Mouse (Mus musculus): ENCODE results near the gene Slc4a8.

The Slc4a8 gene

DNA sequence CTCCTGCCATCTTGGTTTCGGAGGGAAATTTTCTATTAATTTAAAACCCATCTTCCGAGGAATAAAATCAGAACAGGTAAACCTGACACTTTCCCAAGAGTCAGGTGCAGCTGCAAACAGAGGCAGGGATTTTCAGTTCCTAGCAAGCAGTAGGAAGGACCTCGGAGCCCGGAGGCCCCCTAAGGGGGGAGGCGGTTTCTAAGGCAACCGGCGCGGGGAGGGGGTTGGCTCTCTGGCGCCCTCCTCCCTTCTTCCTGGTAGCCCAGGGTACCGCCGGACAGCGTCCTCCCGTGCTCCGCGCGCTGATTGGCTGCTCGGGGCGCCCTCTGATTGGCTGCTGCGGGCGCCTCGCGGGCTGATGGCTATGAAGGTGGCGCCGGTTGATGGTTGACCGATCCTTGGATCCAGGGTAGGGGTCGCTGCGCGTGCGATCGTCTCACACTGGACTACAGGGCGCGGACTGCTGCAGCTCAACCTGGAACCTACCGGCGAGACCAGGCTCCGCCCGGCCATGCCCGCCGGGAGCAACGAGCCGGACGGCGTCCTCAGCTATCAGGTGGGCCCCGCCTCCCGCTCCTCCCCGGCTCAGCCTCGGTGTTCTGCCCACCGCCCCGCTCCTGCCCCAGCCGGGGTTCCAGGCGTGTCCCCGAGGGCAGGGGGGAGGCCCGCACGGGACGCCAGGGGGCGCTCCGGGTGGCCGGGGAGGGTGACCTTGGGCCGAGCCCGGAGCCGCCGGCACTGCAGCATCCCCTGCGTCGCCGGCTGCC is at the start of gene Slc4a8:
Slc4a8 (plus strand) TSS at position 329 of the 767 bp plus-strand sequence.
- peak; percentile 94 for DNase-seq

DNA sequence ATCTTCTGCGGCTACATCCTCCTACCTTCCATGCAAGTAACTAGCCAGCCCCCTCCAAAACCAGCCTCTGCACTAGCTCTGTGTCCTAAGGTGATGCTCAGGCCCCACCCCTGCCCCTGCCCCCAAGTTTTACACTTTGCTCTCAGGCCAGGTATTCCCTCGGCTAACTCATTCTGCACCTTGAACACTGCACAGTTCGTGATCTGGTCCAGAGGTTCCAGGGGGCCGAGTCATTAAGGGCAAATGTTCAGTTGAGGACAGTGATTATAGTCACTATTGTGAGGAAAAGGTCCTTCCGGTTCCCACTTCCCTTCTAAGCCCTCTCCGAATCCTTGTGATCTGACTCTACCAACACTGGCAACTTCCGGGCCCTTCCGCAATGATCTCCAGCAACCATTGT is 47.1 kb upstream of the Slc4a8 start:
- no peak for DNase-seq

DNA sequence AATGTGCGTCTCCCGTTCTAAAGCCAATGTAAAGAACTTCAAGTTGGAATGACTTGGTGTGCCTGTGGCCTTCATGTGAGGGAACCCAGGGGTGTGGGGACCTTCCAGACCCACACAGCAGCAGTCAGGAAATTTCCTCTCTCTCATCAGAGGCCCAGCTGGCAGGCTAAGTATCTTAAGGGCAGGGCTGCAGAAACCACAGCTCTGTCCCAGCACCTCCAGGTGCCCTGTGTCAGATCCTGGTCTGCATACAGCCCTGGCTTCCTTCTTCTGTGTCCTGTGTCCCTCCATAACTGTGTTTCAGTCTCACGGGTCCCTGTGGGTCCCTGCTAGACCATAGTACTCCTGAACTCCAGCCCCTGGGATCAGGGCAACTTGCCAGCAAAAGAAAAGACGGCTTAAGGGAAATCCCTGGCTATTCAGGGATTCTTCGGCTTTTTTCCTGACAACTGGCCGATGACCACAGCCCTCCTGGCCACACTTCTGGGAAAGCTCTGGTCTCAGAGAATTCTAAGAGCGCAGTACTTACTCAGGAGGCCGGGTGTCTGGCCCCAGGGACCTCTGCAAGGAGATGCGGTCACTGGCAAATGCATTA is 46.1 kb upstream of the Slc4a8 start:
- DNase-seq: peak; percentile 55

DNA sequence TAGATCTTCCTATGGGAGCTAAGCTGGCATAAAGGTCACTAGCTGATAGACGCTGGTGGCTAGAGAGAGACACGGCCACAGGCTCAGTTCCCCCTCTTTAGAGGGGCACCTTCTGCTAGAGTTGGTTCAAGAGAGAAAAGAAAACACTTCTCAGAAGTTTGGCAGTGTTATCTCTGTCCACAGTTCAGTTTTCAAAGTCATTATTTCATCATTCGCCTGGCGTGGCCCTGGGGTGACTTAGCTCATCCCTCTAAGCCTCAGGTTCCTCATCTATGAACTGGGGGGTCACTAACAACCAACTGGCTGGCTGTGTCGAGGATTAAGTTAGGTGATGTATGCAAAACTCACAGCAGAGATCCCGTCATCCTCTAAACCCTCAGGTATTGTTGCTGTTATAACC is 43.6 kb upstream of the Slc4a8 start:
- no peak for DNase-seq

DNA sequence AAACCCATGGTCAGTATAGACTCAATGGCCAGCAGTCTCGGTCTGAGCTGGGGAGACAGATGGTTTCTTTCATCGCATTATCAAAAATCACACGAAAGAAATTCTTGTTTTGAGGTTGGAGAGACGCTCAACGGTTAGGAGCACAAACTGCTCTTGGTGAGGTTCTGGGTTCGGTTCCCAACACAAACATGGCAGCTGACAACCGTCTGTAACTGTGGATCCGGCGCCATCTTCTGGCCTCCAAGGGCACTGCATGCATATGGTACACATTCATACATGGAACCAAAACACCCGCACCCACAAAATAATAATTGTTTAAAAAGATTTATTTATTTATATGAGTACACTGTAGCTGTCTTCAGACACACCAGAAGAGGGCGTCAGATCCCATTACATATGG is 43.0 kb upstream of the Slc4a8 start:
- DNase-seq: no peak

DNA sequence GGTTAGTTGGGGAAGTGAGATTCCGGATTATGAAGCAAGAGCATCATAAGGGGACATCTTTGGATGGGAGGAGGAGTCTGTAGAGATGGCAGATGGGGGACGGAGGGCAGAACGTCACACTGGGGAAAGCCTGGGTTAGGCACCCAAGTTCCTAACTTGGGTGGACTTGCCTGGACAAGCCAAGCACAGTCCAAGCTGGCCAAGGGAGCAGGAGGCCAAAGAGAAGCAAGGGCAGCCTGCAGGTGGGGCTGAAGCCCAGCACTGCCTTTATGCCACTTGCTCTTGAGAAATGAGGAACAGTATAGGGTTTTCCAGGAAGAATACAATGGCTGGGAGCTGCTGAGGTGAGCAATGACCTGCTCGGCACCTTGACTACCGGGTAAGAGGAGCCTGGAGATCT is 42.3 kb upstream of the Slc4a8 start:
- DNase-seq: no peak

DNA sequence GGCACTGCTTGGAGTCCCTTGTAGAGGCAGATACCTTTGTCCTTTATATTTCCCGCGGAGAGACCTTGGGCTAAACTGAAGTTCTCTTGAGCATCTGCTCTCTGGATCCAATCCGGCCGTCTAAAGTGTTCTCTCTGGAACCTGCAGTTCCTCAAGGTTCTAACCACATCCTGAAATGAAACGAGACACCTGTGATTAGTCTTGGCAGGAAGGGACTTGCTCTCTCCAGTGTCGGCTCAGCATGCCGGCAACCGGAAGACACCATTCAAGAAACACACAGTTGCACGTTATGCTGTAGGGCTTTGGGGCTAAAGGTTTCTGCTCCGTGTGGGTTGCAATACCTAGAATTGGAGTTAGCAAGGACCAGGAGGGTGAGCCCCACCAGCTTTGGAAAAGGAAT is 41.5 kb upstream of the Slc4a8 start:
- DNase-seq: no peak

DNA sequence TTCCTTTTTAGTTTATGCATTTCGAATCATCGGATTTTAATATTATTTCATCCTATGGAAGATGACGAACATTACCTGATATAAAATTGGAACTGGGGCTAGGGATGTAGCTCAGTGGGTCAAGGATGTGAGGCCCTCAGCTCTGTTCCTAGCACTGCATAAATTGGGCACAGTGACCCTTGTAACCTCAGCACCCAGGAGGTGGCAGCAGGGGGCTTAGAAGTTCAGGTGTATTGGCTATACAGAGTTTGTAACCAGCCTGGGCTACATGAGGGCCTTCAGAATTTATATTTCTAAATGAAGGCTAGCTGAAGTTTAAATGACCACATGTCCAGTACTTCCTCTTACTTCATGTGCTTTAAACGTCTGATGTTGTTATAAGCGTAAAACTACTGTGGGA is 40.1 kb upstream of the Slc4a8 start:
- no peak for DNase-seq

DNA sequence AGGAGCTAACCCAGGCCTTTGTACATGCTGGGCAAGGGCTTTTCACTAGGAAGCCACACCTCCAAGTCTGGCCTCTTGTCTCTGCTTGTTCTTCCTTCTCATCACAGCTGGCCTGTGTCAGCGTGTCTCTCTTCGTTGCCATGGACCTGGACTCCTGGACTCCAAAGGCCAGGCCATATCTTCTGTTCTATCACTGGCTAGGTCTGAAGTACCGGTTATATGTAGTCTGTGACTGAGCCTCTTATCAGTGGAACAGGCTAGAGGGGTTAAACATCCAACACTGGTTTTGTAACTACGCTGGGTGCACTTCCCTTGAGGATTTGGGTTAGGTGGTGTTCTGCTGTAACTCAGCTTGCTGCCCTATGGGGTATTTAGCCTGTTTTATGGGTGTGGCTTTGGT is 39.5 kb upstream of the Slc4a8 start:
- no peak for DNase-seq

DNA sequence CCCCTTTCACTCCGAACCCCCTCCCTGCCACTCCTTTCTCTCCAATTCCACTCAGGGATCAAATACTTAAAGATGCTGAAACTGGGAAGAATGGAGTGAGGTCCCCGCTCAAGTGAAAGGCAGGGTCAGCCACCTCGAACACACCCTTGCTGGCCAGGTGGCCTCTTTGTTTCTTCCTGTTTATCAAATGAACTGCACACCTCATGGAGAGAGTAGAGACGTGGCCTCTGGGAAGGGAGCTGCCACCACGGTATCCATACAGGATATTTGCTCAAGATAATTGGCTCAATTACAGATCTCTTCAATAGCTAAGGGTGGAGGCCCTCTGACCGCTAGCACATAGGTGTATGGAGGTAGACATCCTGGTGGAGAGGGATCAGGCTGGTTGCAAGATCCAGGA is 39.0 kb upstream of the Slc4a8 start:
- no peak for DNase-seq

DNA sequence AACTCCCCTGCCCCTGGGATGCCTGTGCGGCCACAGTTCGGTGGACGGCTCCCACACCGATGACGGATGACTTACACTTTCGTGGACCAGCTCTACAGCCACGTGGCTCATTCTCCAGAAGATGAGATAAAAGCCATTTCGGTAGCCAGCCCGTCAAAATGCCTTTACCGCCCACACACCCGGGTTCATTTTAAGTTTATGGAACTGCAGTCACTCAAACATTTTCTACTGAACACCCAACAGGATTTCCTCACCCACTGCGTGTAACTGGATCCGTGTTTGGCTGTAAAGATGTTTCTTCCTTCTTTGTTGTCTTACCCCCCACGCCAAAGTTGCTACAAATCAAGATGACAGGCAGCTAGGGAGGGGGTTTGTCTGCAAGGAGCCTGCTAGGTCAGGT is 38.0 kb upstream of the Slc4a8 start:
- DNase-seq: no peak

DNA sequence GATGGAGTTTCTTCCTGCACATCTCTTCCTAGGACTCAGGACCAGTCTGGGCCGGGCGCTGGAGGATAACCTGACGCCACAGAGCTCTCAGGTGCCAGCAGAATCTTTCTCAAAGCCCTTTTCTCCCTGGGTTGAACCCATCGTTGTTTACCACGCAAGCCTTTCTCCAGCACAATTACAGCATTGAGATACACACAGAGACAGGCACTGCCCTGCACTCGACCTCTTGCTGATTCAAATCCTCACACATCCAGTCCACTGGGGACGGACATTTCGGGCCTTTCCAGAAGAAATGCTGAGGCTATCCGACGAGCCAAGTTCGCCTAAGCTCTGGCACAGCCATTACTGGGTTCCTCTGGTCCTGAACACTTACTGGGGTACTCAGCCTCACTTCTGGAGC is 34.8 kb upstream of the Slc4a8 start:
- DNase-seq: no peak

DNA sequence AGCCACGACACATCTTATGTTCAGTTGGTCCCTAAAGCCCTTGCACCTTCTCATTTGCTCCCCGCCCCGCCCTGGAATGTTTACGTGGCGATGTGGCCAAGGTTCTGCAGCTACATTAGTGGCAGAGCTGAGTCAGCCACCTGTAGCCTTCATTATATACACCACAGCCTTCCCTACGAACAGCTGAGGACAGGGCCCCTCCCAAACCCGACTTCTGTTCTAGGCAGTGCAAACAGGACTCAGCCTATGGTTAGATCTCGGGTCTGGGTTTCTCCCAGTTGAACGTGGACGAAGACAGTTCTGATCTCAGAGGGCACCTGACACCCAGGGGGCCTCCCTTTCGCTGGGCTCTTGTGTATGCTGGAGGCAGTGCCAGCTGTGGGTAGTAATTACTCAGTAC is 33.7 kb upstream of the Slc4a8 start:
- DNase-seq: no peak

DNA sequence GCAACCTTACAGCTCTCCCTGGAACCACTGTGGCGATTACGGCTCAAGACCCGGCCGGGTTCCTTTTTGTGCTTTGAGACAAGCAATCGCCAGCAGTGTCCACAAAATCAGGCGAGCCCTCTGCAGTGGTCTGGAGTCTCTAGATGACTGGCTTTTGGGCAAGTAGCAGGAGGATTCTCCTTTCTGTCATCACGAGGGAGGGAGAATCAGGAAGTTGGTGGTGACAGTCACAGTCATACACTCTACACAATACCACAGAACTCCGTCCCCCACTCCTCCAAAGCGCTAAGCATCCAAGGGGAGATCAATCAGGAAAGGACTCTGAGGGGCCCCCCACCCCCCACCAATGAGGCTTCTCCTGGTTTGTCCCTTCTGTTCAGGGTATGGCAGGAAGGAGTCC is 33.0 kb upstream of the Slc4a8 start:
- DNase-seq: no peak

DNA sequence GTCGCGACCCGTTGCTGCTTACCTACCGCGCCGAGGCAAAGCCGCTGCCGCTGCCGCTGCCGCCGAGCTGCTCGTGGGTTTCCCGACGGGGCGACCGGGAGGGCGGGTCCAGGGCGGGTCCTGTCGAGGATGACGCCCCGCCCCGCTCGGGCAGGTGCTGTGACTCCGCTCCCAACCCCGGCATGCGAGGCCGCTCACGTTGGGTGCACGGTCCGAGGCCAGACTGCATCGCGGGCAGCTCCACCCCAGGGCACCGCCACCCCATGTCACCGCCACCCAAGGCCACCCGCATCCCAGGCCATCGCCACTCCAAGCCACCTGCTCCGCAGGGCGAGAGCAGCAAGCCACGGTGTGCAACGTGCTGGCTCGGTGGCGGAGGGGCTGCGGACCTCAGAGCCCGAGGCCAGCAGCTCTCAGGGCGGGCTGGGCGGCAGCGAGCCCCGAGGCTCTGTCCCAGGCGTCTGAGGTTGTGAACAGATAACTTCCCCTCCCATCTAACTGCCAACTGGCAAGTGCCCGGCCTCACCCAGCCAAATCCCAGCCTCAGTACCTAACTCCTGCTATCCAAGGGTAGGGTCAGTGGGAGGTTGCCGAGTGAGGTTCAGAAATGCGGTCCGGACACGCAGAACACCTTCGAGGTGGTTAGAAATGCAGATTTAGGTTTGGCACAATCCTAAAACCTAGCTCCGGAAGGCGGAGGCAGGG is 32.1 kb upstream of the Slc4a8 start, which contains the start of gene Galnt6:
Galnt6 (minus strand) TSS at position 96 of the 705 bp plus-strand sequence.
- DNase-seq: no peak

DNA sequence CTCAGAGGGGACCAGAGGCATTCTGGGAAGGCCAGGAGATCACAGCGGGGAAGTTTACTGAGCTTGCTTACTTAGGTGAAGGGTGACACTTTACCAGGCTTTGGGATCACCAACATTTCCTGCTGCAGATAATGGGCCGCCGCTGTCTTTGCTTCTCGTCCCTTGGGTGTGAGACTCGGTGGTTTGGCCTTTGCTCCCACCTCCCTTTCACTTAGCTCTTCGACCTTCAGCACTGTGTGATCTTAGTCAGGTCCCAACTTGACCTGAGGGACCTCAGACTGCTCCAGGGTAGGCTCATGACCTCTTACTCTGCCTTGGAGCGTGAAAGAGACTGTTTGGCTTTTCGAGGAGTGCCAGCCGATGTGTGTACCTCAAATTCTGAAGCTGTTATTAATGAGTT is 30.5 kb upstream of the Slc4a8 start:
- DNase-seq: no peak

DNA sequence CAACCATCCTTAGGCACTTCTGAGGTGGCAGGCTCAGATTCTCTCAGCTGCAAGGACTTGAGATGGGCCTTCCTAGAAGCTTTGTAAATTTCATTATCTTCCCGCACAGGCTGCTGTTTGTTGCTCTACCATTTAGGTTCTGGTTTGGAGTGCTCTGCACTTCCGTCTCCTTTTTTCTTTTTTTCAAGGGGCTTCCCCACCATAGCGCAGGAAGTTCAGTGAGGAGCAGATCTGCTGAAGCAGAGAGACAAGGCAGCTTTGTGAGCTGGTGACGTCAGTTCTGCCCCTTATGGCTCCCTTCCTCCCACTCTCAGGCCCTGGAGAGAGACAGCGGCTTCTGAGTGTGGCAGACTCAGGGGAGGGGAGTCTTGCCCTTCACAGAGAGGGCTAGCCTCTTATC is 29.0 kb upstream of the Slc4a8 start:
- no peak for DNase-seq

DNA sequence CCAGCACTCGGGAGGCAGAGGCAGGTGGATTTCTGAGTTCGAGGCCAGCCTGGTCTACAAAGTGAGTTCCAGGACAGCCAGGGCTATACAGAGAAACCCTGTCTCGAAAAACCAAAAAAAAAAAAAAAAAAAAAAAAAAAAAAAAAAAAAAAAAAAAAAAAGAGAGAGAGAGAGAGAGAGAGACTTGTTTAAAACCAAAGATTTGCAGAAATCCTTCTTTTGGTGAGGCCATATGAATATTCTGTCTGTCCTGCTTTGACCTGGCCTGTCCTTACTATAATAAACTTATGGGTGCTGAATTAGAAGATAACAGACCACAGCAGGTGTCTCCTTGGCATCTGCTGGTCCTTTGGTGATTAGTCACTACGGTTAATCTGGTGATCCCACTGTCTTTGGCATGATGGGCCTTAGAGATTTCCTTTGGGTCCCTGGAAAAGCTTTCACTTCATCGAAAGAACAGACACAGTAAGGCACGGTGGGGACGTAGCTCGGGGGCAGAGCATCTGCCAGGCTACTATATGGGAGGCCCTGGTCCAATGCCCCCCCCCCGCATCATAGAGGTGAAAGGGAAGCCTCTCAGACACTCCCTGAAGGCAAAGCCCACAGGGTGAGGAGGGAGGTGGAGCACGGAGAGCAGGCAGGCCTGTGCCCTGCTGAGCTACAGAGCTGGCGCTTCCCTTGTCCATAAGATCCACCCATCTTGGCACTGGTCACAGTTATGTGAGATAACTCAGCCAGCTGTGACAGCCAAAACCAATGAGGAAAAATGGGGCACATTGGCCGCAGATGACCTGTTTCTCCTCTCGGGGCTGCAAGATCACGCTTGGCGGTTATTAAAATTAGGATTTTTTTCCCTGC is 26.2 kb upstream of the Slc4a8 start:
- no peak for DNase-seq

DNA sequence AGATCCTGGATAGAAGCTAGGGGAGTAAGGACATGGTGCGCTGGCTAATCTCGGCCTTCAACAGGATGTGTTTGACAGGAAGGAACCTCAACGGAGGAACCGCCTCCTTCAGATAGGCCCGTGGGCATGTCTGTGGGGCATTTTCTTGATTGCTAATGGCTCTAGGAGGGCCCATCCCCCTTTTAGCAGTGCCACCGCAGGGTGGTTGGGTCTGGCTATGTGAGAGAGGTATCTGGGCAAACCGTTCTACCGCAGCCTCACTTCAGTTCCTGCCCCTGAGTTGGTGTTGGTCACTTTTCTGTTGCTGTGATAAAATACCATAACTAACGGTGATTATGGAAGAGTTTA is 25.6 kb upstream of the Slc4a8 start:
- DNase-seq: no peak

DNA sequence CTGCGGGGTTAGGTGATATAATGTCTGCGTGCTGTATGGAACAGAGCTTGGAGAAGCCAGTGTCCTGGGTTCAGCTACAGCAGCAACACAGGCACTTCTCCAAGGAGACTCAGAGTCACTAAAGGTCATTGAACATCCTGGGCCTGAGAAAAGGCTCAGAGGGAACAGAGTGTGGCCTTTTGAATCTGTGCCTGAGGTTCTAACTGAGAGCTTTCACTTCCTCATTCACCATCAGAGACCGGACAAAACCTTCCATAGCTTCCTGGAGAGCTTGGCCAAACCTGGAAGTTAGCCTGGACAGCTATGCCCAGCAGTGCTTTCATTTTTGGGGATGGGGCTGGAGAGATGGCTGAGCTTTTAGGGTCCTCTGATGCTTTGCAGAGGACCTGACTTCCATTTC is 23.9 kb upstream of the Slc4a8 start:
- DNase-seq: no peak

DNA sequence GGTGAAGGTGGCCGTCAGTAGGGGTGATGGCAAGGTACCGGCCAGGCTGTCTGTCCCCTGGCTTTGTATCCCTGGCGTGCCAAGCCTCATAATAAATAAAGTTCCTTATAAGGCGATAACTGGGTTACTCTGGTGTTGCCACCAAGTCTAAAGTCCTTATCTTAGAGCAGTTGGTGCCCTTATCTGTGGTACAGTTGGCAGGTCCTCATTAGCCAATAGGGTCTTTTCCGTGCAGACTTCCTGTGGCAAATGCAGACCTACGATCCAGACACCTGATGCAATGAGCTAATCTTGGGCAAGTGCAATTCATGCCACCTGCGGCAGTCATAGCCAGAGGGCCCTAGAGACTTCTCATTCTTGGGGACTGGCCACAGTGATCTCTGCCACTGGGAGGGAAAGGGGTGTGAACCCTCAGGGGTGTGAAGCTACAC is 23.2 kb upstream of the Slc4a8 start:
- no peak for DNase-seq

DNA sequence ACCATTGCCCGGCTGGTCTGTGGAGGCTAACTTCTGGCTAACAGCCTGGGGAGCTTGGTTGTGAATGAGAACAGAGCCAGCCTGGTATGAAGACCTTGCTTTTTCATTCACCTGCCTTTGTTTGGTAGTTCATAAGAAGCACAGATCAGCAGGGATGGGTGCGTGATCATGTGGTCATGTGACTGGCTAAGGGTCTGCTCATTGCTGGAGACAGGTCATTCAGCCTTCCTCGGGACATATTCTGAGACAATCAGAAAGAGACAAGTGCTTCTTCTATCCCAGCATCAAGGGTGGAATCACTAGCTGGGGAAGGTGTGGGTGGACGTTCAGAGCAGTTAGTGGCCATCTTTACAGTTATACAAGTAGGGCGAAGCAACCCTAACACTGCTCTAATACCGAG is 22.1 kb upstream of the Slc4a8 start:
- DNase-seq: no peak

DNA sequence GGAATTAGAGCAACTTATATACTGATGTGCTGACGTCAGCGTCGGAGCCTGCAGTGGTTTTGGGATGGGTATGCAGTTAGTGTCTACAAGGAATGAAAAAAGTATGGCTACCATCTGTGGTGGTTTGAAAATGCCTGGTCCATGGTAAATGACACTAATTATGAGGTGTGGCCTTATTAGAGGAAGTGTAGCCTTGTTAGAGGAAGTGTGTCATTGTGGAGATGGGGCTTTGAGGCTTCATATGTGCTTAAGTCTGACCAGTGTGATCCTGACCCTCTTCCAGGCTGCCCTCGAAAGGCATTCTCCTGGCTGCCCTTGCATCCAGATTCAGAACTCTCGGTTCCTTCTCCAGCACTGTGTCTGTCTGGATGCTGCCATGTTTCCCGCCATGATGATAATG is 18.3 kb upstream of the Slc4a8 start:
- no peak for DNase-seq
